Mouse (Mus musculus) stomach, postnatal 0 days (tissue): ENCODE data around the gene B3galnt2. TPM values are rescaled to one million over a fixed set of nuclear protein-coding genes. Genes with fewer than 3 reads are reported as not detected.

Source experiments
- ATAC-seq: fragments of 200-750 bp; cut with Nextera tagmentation; 2 replicates; pipeline ENCODE4 v1.8.0; 2017; ENCODE audit not compliant: low FRiP score, low TSS enrichment
- DNase-seq: peaks from one replicate; pipeline ENCODE4 v3.0.0-alpha.2; 2016; ENCODE audit warnings: low spot score
- H3K27ac ChIP-seq: fragments of 300-500 bp; sonication (generic); replicated peaks from 2 replicates; pipeline ENCODE4 v1.5.1; 2014; ENCODE audit warnings: mild to moderate bottlenecking, control low read depth
- H3K27me3 ChIP-seq: fragments of 300-500 bp; sonication (generic); 2 replicates; pipeline ENCODE4 v1.6.1; 2014; ENCODE audit warnings: low read length; ENCODE audit not compliant: control insufficient read depth, insufficient read depth
- H3K36me3 ChIP-seq: fragments of 300-500 bp; sonication (generic); 2 replicates; pipeline ENCODE4 v1.6.1; 2014; ENCODE audit warnings: low read length, mixed read lengths; ENCODE audit not compliant: control insufficient read depth, insufficient read depth
- H3K4me1 ChIP-seq: fragments of 300-500 bp; sonication (generic); replicated peaks from 2 replicates; pipeline ENCODE4 v1.6.1; 2014; ENCODE audit warnings: antibody characterized with exemption; ENCODE audit not compliant: control insufficient read depth, insufficient read depth
- H3K4me2 ChIP-seq: fragments of 300-500 bp; sonication (generic); replicated peaks from 2 replicates; pipeline ENCODE4 v1.6.1; 2014; ENCODE audit warnings: low read depth, mild to moderate bottlenecking, control low read depth, moderate library complexity
- H3K4me3 ChIP-seq: fragments of 300-500 bp; sonication (generic); 2 replicates; pipeline ENCODE4 v1.5.1; 2014; ENCODE audit warnings: low read depth, low read length, control low read depth
- H3K9ac ChIP-seq: fragments of 300-500 bp; sonication (generic); 2 replicates; pipeline ENCODE4 v1.6.1; 2014; ENCODE audit warnings: mild to moderate bottlenecking, low read length, control low read depth, mixed read lengths
- H3K9me3 ChIP-seq: fragments of 300-500 bp; sonication (generic); 2 replicates; pipeline ENCODE4 v1.6.1; 2016; ENCODE audit warnings: low read length; ENCODE audit not compliant: control insufficient read depth
- CTCF ChIP-seq: IDR thresholded peaks from 2 replicates; pipeline ENCODE4 v1.5.1; 2016; ENCODE audit warnings: antibody characterized with exemption, low read depth, mild to moderate bottlenecking, moderate library complexity
- EP300 ChIP-seq: optimal IDR thresholded peaks from 2 replicates; pipeline ENCODE3; 2016; ENCODE audit warnings: antibody characterized with exemption
- WGBS: fragments of 180-500 bp; shearing (Covaris S2); extraction: QIAGEN DNeasy Blood & Tissue Kit; methylation state at CpG from one replicate; pipeline ENCODE4 v1.1.7; 2014; 5-methylcytosine and 5-hydroxymethylcytosine counted together
- polyA plus RNA-seq: library from polyadenylated mRNA; unstranded; fragments of >200 nt; fragmentation: Nextera tagmentation; extraction: Ambion mirVana; gene quantifications from 2 replicates; pipeline ENCODE4 v1.2.1, GENCODE M21; 2015

B3galnt2 gene
- polyA plus RNA-seq, 1 experiment from 2014 or later: 17.4 TPM

DNA sequence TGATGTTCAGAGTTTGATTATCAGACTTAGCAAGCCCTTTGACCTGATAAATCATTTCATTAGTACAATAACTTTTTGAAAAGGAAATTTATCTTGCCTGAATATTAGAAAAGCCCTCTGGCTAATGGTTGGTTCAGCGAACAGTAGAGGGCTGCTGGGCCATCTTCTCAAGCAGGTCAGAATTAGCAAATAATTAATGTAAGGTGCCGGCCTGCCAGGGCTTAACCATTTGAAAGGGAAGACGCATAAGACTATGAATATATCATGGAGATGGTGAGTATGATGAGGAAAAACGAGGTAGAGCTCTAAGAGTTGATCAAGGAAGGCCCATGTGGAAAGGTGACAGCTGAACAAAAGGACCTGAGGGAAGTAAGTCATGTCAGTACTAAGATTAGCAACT is 2.4 kb downstream of the B3galnt2 start:
- TF ChIP-seq EP300: no peak
- Histone ChIP-seq H3K9ac (no peak overlapping the region), H3K27ac (no peak overlapping the region), H3K4me2 (no peak overlapping the region), H3K4me1 (no peaks in the 10 kb centered on the region), H3K36me3 (no peaks in the 10 kb centered on the region), H3K4me3 (no peak overlapping the region), H3K27me3 (no peaks in the 10 kb centered on the region), H3K9me3 (no peaks in the 10 kb centered on the region)
- 59% methylated on average over 4 of the region's 4 CpGs for WGBS
- no peak for DNase-seq
- no peak for ATAC-seq

DNA sequence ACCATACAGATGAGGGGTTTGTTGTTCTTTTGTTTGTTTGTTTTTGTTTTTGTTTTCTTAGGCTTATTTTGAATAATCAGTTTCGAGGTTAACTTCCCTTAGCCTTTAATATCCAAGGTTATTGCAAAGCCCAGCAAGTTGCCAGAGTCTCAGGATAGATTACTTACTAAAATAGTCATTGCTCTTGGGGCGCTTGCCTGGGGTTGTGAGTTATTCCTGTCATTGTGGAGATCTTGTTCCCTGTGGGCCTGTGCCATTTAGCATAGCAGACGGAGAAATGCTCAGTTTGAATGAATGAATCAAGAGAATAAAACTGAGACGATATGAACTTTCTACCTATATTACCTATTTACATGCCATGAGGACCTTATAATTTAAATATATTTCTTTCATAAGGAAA is 5.9 kb downstream of the B3galnt2 start:
- TF ChIP-seq CTCF (no peak), EP300 (no peak)
- Histone ChIP-seq H3K4me1 (no peaks in the 10 kb centered on the region), H3K4me3 (no peak overlapping the region), H3K36me3 (no peaks in the 10 kb centered on the region), H3K27me3 (no peaks in the 10 kb centered on the region), H3K27ac (no peak overlapping the region), H3K9me3 (no peaks in the 10 kb centered on the region), H3K4me2 (no peak overlapping the region), H3K9ac (no peak overlapping the region)
- DNase-seq (no peak), ATAC-seq (no peak)
- 89% methylated on average over 4 of the region's 4 CpGs for WGBS

DNA sequence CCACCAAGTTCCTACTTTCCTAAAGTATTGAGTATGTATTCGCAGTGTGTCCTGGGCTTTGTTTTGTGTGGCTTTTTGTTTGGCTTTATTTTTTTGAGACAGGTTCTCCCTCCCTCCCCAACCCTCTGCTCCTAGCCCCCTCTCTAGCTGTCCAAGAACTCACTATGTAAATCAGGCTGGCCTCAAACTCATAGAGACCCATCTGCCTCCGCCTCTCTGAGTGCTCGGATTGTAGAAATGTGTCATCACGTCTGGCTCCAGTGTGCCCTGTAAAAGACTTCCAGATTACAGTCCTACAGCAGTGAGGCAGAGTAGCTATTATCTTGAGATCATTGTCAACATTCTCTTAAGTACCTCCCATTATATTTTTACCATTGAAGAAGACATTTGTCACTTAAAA is 6.8 kb downstream of the B3galnt2 start:
- DNase-seq: no peak
- Histone ChIP-seq H3K27ac (no peak overlapping the region), H3K9ac (no peak overlapping the region), H3K9me3 (no peaks in the 10 kb centered on the region), H3K4me1 (no peaks in the 10 kb centered on the region), H3K4me3 (no peak overlapping the region), H3K4me2 (no peak overlapping the region), H3K27me3 (no peaks in the 10 kb centered on the region), H3K36me3 (no peaks in the 10 kb centered on the region)
- 77% methylated on average over 4 of the region's 4 CpGs for WGBS
- ATAC-seq: no peak
- TF ChIP-seq CTCF (no peak), EP300 (no peak)

DNA sequence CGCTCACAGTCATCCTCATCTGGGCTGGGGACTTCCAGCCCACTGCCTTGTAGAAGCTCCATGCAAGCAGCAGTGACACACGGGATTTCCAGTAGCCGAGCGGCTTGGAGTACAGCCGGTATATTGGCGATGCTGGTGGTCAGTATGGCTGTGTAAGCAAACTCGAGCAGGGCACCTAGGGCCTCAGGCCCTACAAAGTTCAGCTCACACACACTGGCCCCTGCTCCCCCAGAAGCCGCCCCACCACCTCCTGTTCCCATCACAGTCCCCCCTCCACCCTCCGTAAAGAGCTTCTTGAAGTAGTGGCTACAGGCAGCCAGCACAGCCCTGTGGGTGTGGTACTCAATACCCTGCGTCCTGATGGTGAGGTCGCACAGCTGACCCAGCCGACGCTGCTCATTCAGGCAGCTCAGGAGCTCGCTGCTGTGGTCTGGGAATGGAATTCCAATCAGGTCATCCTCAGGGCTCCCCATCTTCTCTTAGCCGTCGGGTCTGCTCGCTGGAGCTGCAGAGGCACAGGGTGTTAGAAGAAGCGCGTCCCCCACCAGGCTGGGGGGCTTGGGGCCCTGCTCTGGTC is 11.2 kb downstream of the B3galnt2 start:
- Histone ChIP-seq H3K27me3 (no peaks in the 10 kb centered on the region), H3K4me2 (no peak overlapping the region), H3K9me3 (no peaks in the 10 kb centered on the region), H3K36me3 (0 out of 2 replicates have a peak, but pooled peaks cover 4% of the 10 kb centered on the region), H3K9ac (no peak overlapping the region), H3K27ac (no peak overlapping the region), H3K4me1 (no peaks in the 10 kb centered on the region), H3K4me3 (no peak overlapping the region)
- DNase-seq (no peak), ATAC-seq (no peak)
- TF ChIP-seq EP300: no peak
- TF ChIP-seq CTCF: no peak
- WGBS: 63% methylated on average over 19 of the region's 19 CpGs

GRCm38 (mm10) chr13:13966172-13966571 is 11.9 kb downstream of the B3galnt2 start:
- H3K27ac ChIP-seq: no peak overlapping the region
- no peak overlapping the region for H3K4me3 ChIP-seq
- H3K4me2 ChIP-seq: no peak overlapping the region
- H3K9me3 ChIP-seq: no peaks in the 10 kb centered on the region
- ATAC-seq: no peak
- H3K9ac ChIP-seq: no peak overlapping the region
- DNase-seq: no peak
- WGBS: 44% methylated on average over 4 of the region's 4 CpGs
- TF ChIP-seq CTCF: no peak
- no peak for TF ChIP-seq EP300
- H3K36me3 ChIP-seq: 0 out of 2 replicates have a peak, but pooled peaks cover 4% of the 10 kb centered on the region
- H3K27me3 ChIP-seq: no peaks in the 10 kb centered on the region
- H3K4me1 ChIP-seq: no peaks in the 10 kb centered on the region

GRCm38 (mm10) chr13:13968629-13969111 is 14.4 kb downstream of the B3galnt2 start:
- Histone ChIP-seq H3K4me3 (no peak overlapping the region), H3K27me3 (no peaks in the 10 kb centered on the region), H3K4me1 (no peaks in the 10 kb centered on the region), H3K27ac (peak overlapping the region; percentile 74), H3K4me2 (no peak overlapping the region), H3K9ac (no peak overlapping the region), H3K36me3 (0 out of 2 replicates have a peak, but pooled peaks cover 4% of the 10 kb centered on the region), H3K9me3 (no peaks in the 10 kb centered on the region)
- TF ChIP-seq EP300 (peak; percentile 26), CTCF (no peak)
- WGBS: 56% methylated on average over 4 of the region's 4 CpGs
- peak; percentile 99 for ATAC-seq
- DNase-seq: peak; percentile 37
